Comparison of ENCODE assay signal across 7 mouse cellular contexts in the genomic region with DNA sequence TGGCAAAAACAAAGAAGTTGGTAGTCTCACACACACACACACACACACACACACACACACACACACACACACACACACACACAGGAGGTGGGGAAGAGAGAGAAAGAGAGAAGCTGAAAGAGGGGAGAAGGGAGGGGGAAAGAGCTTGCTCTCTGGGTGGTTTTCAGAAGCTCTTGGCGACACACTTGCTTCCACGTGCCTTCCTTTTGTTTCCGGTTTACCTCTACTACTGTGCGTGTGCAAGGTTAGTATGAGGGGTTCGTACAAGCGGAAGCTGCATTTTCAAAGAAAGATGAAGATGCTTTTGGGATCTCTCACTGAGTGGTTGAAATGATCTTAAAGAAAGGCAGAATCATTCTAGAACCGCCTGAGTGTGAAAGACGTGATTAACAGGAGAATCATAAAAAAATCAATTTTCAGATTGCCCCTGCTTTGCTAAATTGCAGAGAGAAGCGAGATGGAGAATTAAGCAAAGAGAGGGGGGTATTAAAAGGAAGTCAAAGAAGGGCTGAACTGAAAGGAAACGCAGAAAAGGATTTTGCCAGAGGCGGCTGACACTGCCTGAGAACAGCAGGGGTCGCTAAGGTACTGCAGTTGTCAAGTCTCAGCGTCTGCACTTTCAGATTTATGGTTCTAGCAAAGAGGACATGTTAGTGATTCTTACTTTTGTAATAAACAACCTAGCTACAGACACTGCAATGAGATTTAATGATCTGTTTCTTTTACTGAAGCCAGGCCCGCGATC.
DNase-seq lines count a peak whose midpoint lies in the region; ATAC-seq and TF ChIP-seq lines count a peak whose summit lies in the region.

No protein-coding gene starts in this region.

- peak overlapping the region; percentile 34 for H3K4me2 ChIP-seq in forebrain, embryonic 14.5 days (ENCODE audit: low read length)
- H3K4me2 ChIP-seq in hindbrain, postnatal 0 days (ENCODE audit: low read depth, low read length), result peak overlapping the region; percentile 58
- H3K4me2 ChIP-seq in stomach, embryonic 15.5 days, result peak overlapping the region; percentile 35

- H3K4me3 ChIP-seq in forebrain, embryonic 14.5 days (ENCODE audit: low read depth, low read length), result no peak overlapping the region
- peak overlapping the region; percentile 26 for H3K4me3 ChIP-seq in hindbrain, postnatal 0 days (ENCODE audit: low read length)
- peak overlapping the region; percentile 21; the same call in 1 of the 2 replicates for H3K4me3 ChIP-seq in midbrain, embryonic 10.5 days
- peak overlapping the region; percentile 20; the same call in 1 of the 2 replicates for H3K4me3 ChIP-seq in stomach, embryonic 15.5 days (replicated peaks)

- WGBS in forebrain, embryonic 14.5 days, result 10% methylated on average over 15 of the region's 15 CpGs
- 9% methylated on average over 15 of the region's 15 CpGs for WGBS in hindbrain, postnatal 0 days
- 19% methylated on average over 15 of the region's 15 CpGs for WGBS in midbrain, embryonic 10.5 days
- WGBS in stomach, embryonic 15.5 days, result 15% methylated on average over 15 of the region's 15 CpGs

- H3K36me3 ChIP-seq in forebrain, embryonic 14.5 days (ENCODE audit: control insufficient read depth, insufficient read depth, low read length), result no peaks in the 10 kb centered on the region
- no peaks in the 10 kb centered on the region for H3K36me3 ChIP-seq in hindbrain, postnatal 0 days (ENCODE audit: insufficient read depth, low read length)
- no peaks in the 10 kb centered on the region for H3K36me3 ChIP-seq in midbrain, embryonic 10.5 days
- H3K36me3 ChIP-seq in stomach, embryonic 15.5 days, result no peaks in the 10 kb centered on the region

- no peaks in the 10 kb centered on the region for H3K4me1 ChIP-seq in forebrain, embryonic 14.5 days (ENCODE audit: control insufficient read depth, insufficient read depth, low read length)
- H3K4me1 ChIP-seq in hindbrain, postnatal 0 days (ENCODE audit: insufficient read depth, low read length), result no peaks in the 10 kb centered on the region
- peaks cover 16% of the 10 kb centered on the region for H3K4me1 ChIP-seq in midbrain, embryonic 10.5 days
- H3K4me1 ChIP-seq in stomach, embryonic 15.5 days, result no peaks in the 10 kb centered on the region

- no peaks in the 10 kb centered on the region for H3K27me3 ChIP-seq in forebrain, embryonic 14.5 days (replicated peaks; ENCODE audit: control insufficient read depth, insufficient read depth, low read length)
- H3K27me3 ChIP-seq in hindbrain, postnatal 0 days (ENCODE audit: insufficient read depth, low read length), result no peaks in the 10 kb centered on the region
- no peaks in the 10 kb centered on the region for H3K27me3 ChIP-seq in midbrain, embryonic 10.5 days (ENCODE audit: low read depth, poor library complexity, severe bottlenecking)
- H3K27me3 ChIP-seq in stomach, embryonic 15.5 days (replicated peaks), result no peaks in the 10 kb centered on the region

- H3K9ac ChIP-seq in forebrain, embryonic 14.5 days (ENCODE audit: low read length), result peak overlapping the region; percentile 4; the same call in 1 of the 2 replicates
- peak overlapping the region; percentile 40; the same call in 1 of the 2 replicates for H3K9ac ChIP-seq in hindbrain, postnatal 0 days (replicated peaks; ENCODE audit: low read length)
- H3K9ac ChIP-seq in stomach, embryonic 15.5 days, result no peak overlapping the region

- peak; percentile 87 for TF ChIP-seq CTCF in hindbrain, postnatal 0 days (IDR thresholded peaks at IDR 0.05; ENCODE audit: low read depth)

- ATAC-seq in forebrain, embryonic 14.5 days, result peak; percentile 84
- peak; percentile 71 for ATAC-seq in hindbrain, postnatal 0 days
- ATAC-seq in stomach, embryonic 15.5 days (ENCODE audit: insufficient read depth, low FRiP score, low read depth), result no peak

- H3K9me3 ChIP-seq in forebrain, embryonic 14.5 days (replicated peaks; ENCODE audit: control insufficient read depth, low read length), result no peaks in the 10 kb centered on the region
- no peaks in the 10 kb centered on the region for H3K9me3 ChIP-seq in hindbrain, postnatal 0 days (ENCODE audit: low read length)
- no peaks in the 10 kb centered on the region for H3K9me3 ChIP-seq in midbrain, embryonic 10.5 days (replicated peaks)
- H3K9me3 ChIP-seq in stomach, embryonic 15.5 days, result no peaks in the 10 kb centered on the region

- H3K27ac ChIP-seq in forebrain, embryonic 14.5 days (ENCODE audit: low read depth, low read length), result no peak overlapping the region
- H3K27ac ChIP-seq in hindbrain, postnatal 0 days, result no peak overlapping the region
- peak overlapping the region; percentile 55; the same call in 1 of the 2 replicates for H3K27ac ChIP-seq in midbrain, embryonic 10.5 days (replicated peaks)
- H3K27ac ChIP-seq in stomach, embryonic 15.5 days, result no peak overlapping the region

- peak; percentile 81 for DNase-seq in NIH3T3 (ENCODE audit: low read depth)
- DNase-seq in brain, embryonic 18.5 days (ENCODE audit: low read depth, low spot score), result peak; percentile 79
- DNase-seq in forebrain, embryonic 14.5 days (ENCODE audit: low spot score), result peak; percentile 93
- peak; percentile 93 for DNase-seq in hindbrain, postnatal 0 days (ENCODE audit: low spot score)
- DNase-seq in left cerebral cortex, adult 11 months (ENCODE audit: low spot score), result peak; percentile 62
- DNase-seq in midbrain, embryonic 10.5 days (ENCODE audit: low spot score), result peak; percentile 57
